Mouse (Mus musculus): ENCODE results near the gene Pakap.
A peak's percentile ranks its signal among the peaks of the same experiment; 100 is the strongest.

Gene Pakap

DNA sequence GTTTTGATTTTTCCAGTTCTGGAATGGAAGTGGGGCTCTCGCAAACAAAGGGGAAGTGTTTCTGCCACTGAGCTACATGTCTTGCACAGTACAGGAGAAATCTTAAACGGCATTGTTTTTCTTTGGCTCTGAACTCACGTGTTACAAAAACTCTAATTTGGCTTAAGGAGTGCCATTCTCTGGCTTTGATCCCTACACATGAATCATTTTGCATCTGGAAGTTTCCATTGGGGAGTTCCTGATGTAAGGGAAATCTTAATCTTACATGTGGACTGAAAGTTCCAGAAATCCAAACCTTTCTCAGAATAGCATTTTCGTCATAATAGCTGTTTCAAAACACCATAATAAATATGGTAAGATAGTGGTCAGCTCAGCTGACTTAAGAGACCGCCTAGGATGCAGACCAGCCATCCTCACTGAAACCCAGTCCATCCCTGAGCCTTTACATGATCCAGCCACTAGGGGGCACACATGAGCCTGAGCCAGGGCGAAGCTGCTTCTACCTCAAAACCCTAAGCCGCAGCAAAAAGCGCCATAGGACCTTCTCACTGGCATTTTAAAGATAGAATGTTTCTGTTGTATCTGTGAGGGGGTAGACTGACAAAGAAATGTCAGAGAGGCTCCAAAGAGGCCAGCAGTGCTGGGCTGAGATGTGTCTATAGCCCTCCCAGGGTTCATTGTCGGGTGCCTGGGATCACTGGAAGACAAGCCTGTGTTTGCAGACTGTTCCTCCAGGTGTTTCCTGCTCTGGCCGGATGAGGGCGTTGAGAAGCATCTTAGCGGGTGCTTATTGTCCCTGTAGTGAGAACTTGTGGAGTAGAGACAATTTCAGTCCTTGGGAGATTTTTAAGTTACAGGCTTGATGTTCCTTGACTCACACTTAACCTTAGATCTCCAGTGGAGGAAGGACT lies 105.3 kb downstream of the Pakap start:
- DNase-seq (ENCODE audit: low spot score in 2 of 2) = peak; percentile 82 to 85

DNA sequence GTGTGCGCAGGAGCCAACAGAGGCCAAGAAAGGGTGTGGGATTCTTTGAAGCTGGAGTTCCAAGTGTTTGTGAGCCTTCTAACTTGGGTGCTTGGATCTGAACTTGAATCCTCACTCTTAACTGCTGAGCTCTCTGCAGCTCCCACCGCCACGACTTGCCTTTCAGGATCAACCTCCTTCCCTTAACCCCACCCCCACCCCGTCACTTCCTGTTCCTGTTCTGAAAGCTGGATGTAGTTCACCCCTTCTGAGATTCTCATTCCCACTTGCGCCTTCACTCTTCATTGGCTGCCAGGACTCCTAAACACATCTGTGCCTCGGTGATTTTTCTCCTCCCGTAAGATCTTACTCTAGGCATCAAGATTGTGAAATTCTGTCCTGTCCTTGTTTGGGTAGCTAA lies 106.4 kb downstream of the Pakap start:
- no peak for DNase-seq (ENCODE audit: low spot score in 2 of 2)

DNA sequence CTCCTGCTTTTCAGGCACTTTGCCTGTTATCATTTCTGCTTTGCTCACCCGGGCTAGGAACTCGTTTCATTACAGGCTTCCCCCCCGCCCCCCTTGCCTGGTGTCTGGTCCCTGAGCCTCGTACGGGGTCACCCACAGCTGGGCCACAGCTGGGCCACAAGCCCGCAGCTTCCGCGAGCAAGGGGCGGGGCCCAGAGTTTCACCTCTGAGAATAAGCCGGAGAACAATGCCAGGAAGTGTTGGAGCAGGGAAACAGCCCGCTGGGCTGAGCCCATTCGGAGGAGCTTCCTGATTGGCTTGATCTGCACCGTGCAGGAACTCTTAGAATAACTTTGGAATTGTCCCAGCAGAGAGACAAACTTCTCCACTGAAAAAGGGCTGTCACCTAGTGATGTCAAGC lies 107.4 kb downstream of the Pakap start:
- DNase-seq (ENCODE audit: low spot score in 2 of 2) = no peak

DNA sequence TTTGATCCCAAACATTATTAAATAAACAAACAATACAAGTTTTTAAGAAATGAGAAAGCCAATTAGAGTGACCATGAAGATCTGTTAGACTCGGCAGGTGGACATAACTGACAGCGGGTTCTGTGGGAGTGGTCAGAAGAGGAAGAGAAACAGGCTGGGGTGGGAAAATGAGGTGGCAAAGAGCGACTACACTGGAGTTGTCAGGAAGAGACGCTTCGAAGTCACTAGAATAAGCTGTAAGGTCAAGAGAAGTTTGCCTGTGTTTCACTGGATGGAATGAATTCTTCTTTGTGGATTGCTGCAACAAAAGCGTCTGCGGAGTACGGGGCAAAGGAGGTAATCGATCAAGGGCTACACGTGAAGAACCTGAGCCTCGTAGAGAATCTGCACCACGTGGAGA lies 109.9 kb downstream of the Pakap start:
- DNase-seq (ENCODE audit: low spot score in 2 of 2) = no peak

DNA sequence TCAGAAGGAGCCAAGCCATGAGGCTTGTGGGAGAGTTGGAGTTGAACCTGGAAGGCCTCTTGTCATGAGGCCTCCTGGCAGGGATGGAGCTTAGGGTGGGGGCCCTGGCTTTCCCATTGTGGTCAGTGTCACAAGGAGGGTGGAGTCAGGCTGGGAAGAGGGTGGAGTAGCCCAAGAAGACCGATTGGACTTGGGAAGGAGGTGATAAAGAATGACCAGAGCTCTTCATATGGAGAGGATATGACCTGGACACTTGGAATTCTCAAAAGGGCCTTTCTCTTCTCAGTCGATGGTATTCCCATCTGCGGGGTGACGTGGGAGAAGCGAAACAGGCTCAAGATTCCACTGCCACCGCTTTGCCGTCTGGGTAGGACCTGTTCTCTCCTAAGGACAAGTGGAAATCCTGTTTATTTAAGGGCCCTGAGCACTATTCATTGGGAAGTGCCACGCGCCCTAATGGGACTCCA lies 111.0 kb downstream of the Pakap start:
- DNase-seq (ENCODE audit: low spot score in 2 of 2) = no peak

DNA sequence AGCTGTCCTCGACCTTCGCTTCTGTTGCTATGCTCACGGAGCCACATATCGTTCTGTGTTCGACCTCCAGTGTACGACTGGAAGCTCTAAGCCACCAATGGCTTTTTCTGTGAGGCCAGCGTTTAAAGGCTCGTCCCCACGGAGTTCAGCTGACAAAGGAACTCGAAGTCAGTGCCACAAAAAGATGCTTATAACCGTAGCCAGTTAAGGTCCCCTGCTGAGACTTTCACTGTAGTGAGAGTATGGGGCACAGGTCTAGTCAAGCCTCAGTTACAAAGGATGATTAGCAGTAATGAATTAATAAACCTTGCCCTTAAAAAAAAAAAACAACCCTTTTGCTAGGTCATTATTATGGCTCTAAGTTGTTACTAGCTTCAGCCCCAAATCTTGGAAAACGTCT lies 112.2 kb downstream of the Pakap start:
- no peak for DNase-seq (ENCODE audit: low spot score in 2 of 2)

DNA sequence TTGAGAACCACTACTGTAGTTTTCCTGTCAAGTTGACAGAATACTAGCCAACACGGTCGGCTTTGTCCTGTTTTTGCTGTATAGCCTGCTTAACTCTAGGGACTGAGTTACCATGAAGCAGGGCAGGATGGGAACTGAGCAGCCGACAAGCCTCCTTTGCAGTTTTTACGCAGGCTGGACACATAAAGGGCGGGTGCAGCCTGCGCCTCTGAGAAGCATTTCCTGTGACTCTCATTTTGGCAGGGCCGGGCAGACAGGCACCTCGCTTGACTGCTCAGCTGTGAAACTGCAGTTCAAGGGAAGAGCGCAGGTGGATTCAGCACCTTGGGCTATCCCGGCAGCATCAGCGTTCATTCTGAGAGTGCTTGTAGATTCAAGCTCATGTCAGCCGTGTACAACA lies 113.5 kb downstream of the Pakap start:
- DNase-seq (ENCODE audit: low spot score in 2 of 2) = no peak

DNA sequence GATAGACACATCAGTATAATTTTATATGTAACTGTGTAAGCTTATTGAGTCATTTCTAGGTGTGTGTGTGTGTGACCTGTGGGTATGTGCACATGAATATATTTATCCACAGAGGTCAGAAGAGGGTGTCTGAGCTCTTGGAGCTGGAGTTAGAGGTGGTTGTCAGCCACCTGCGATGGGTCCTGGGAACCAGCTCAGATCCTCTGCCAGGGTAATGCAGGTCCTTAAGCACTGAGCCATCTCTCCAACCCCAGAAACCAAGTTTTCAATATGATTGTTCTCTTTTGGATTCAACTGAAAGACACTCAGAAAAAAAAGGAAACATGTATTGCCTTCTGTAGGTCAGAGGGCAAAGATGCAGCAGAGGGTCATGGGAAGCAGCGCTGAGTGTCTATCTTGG lies 114.4 kb downstream of the Pakap start:
- no peak for DNase-seq (ENCODE audit: low spot score in 2 of 2)

DNA sequence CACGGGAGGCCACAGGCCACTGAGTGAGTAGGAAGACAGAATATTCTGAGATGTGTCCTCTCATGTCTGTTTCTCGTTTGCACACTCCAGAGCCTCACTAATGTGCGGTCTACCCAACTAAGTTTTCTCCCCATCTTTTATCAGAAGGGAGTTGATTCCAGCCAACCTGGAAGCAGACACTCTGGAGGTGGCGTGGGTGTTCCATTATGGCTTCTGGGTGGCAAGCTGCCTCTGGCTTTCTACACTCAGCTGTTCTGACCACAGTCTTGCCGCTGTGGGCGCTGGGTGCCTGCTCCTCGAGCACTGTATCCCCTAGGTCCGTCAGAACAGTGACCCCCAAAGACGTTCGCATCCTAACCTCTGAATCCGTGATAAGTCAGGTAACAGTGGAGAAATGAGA lies 115.0 kb downstream of the Pakap start:
- no peak for DNase-seq (ENCODE audit: low spot score in 2 of 2)

DNA sequence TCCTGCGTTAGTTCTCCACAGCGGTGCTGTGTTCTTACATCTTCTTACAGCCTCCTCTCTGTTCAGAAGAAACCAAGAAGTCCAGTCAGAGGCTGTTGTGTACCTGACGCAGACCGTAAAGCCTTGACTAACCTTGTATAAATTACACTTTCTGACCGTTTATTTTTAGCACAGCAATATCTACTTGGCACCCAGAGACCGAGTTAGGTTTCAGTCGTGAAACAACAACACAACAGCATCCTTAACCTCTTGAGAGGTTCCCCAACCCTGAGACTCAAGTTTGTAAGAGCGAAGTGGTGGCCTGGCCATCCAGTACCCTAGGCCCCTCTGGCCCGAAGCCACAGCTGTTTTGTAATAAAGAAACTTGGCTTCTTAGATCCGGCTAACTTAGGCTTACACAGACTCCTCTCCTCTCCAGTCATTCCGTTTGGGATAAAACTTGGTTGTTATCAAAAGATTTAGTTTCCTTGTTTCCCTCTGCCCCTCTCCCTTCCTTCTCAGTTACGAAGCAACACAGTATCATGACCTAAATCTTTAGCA lies 116.8 kb downstream of the Pakap start:
- no peak for DNase-seq (ENCODE audit: low spot score in 2 of 2)

DNA sequence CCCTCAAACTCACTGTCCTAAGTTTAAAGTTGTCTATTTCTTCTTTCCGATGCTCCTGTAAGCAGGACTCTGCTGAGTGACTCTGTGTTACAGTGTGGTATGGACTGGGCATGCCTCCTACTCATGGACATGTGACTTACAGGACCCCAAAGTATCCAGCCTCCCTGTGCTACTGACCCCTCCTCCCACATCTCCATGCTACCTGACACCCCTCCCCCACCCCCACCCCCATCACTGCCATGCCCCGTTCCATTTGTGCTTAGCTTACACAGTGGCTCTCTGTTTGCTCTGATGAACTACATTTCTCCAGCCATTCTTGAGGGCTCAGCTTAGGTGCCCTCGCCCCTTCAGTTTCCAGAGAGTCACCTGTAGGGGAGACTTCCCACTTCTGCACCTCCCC lies 118.8 kb downstream of the Pakap start:
- no peak for DNase-seq (ENCODE audit: low spot score in 2 of 2)

DNA sequence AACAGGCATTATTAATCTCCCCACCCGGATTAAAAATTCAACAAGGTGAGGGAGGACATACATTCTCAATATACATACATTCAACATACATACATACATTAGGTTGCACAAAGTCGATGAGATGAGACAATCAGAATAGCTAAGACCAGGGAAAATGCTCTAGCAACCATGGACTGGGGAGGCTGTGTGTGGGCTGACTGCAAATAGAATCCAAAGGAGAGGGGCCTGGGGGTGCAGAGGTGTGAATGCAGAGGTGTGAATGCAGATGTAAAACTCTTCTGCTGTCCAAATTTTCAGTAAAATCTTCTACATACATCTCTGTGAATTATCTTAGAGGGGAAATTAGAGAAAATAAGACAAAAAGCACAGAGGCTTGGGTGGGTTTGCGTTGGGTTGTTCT lies 119.6 kb downstream of the Pakap start:
- no peak for DNase-seq (ENCODE audit: low spot score in 2 of 2)

DNA sequence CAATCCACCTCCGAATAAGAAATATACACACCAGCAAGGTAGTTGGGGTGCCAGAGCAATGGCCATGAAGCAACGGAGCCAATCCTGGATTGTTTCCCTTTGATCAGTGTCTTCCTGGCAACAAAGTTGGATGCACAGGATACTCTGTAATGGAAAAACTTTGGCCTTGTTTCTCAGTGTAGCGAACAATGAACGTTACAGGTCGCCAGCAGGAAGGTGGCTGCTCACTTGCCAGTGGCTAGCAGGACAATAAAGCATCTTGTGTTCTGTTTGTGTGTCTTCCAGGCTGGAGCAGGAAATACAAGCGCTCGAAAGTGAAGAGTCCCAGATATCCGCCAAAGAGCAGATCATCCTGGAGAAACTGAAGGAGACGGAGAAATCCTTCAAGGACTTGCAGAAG lies 120.2 kb downstream of the Pakap start:
- DNase-seq (ENCODE audit: low spot score in 2 of 2) = no peak

DNA sequence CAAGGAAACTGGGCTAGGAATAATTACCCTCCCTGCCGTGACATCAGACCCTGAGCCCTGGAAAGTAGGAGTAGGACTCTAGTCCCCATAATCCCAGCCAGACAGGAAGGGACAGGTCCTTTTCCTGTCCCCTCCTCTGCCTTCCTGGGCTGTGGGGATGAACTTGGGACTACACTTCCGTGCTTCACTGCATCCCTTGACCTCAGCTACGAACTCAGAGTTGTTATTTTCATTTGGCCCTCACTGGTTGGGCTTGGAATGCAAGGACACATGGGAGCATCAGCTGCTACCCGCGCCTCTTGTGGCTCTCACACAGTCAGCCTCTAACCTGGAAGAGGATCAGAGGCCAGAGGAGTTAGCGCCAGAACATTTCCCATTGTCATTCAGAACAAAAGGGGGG lies 122.0 kb downstream of the Pakap start:
- no peak for DNase-seq (ENCODE audit: low spot score in 2 of 2)

DNA sequence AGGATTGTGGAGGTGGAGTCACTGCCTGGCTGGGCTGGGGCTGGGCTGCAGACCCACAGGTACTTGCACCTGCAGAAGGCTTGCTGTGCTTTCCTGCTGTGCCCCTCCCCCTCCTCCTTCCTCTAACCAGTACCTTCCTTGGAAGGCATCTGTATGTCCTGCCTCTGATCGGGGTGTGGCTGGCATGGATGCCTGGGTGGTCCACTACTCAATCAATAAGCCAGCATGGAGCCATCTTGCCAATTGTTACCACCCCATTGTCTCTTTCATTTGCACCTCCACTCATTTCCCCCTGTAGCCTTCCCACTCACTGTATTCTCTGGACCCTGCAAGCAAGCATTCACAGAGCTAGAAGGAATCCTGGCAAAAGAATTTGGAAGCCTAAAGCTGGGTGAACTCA lies 122.8 kb downstream of the Pakap start:
- DNase-seq (ENCODE audit: low spot score in 2 of 2) = no peak

DNA sequence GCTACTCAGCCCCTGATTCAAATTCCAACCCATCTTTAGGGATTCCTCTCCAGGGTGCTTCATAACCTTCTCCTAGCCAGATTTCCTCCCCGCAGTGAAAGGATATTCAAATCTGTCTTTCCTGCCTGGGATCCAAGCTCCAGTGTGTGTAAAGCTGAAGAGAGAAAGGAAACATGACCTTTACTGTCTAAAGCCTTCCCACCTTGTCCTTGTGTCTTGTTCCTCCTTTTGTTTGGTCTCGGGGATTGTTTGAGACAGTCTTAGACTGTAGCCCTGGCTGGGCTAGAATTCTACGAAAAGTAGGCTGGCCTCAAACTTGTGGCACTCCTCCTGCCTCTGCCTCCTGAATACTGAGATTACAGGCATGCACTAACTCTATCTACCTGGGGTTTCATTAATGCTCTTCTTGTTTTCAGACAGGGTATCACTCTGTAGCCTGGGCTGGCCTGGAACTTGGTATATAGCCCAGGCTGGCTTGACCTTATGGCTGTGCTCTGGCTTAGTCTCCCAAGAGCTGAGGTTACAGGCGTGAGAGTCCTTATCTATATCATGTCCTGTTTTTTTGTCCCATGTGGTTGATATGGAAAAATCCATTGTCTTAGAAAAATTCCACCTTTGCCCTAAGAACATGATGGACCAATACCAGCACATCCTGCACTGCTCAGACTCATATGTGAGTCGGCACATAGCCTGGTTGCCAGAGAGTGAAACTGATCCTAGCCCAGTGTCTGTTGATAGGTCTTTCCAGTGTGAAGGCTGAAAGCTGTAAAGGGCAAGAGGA lies 126.6 kb downstream of the Pakap start:
- DNase-seq (ENCODE audit: low spot score in 2 of 2) = no peak

DNA sequence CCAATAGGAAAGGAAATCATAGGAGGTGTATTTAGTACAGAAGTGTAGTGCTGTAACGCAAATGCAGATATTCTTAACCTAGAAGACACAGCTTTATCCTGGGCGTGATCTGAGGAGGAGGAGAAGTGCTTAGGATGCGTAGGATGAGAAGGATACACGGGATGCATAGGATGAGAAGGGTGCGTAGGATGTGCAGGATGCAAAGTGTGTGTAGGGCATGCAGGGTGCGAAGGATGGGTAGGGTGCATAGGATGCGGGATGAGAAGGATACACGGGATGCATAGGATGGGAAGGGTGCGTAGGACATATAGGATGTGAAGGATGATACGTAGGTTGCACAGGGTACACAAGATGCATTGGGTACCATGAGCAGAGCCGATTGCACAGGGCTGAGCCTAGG lies 129.0 kb downstream of the Pakap start:
- DNase-seq (ENCODE audit: low spot score in 2 of 2) = no peak

DNA sequence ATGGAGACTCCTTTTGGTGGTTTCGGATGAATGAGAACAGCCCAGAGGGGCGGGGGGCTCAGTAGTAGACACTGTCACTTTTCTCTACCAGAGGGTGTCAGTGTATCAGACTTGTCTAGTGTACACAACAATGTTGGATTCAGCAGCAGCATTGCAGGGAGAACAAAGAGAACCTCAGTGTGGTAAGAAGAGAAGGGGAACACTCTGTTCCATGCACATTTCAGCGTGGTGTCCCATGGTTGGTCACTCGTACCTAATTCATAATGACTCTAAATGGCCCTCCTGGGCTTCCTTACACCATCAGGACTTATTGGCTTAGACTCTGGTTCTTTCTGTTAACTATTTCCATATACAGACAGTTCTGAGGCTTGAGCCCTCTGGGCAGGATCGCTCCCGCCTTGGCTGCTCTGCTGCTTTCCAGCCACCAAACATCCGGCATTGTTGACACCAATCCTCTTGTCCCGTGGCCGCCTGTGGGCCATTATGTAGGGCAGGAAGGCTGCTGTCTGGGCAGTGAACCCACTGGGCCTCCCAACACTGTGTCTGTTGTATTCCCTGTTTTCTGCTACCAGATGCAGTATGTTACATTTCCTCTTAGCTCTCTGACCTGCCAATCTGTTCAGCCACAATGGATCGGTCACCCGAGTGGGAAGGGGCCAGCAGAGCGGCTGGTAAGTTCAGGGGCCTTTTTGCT lies 130.1 kb downstream of the Pakap start:
- no peak for DNase-seq (ENCODE audit: low spot score in 2 of 2)

DNA sequence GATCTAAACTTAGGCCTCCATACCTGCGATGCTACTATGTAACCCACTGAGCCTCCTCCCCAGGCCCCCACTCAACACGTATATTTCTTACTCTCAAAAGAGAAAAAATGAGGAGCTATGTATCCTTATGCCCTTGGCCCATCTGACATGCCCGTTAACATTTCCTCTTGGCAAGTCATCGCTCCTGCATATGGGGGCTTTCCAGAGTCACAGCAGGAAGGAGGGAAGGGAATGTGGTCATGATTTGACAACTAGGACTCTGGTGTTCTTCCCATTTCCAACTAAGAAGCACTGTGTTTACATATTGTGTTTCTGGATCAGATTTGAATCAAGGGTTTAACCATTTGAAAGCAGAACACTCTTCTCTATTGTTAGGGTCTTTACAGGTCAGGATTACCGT lies 133.6 kb downstream of the Pakap start:
- no peak for DNase-seq (ENCODE audit: low spot score in 2 of 2)

DNA sequence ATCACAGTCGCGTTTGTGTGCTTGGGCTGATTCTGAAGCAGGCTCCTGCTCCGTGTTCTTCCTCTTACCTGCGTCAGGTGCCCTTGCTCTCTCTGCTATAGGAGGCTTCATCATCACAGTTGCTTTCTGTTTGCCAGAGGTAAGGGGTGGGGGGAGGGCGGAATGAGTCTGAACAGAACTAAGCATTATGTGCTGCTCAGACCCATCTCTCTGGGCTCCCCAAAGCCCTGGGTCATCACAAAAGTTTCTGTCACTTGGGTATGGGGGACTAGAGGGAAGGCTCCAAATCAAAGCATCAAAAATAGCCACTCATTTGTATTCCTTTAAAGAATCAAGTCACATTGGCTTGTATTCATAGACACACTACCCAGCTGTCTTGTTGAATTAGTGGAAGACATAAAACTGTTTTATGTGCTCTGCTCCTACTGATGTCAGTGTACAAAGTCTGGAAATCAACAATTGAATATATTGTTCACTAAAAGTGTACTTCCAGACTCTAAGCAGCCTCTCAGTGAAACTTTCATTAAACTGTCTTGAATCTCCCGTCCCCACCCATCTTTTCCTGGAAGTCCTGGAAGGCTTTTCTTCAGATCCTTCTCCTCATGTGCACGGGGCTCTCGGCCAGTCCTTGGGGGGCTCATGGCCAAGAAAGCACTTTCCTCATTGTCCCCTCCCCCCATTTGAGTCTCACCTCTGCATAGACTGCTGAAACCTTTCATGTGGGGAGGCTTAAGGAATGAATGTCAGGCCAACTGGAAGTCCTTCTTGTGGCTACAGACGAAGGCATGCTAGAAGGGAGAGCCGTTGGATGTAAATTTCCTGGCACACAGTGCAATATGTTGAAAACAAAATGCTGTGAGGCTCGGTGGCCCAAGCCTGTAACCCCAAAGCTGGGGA lies 135.8 kb downstream of the Pakap start:
- no peak for DNase-seq (ENCODE audit: low spot score in 2 of 2)

DNA sequence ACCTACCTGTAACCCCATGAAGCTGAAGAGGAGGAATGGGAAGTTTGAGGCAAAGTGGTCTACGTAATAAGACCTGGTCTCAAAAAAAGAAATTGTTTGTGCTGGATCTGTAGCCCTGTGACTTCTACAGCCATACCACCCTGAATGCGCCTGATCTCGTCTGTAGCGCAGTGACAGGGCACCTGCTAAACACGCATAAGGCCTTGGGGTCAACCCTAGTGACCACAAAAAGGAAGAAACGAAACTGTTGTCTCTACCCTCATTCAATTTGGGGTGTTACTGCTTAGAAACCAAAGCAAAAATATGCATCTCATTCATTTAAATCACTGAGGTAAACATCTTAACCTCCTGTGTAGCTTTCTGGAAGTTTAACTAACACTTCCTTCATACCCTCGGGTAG lies 136.6 kb downstream of the Pakap start:
- DNase-seq (ENCODE audit: low spot score in 2 of 2) = no peak

Measured in frontal cortex, postnatal 25 days (tissue).